Mouse (Mus musculus): ENCODE data around the gene Xrcc2. TPM values are rescaled to one million over a fixed set of nuclear protein-coding genes. Genes with fewer than 3 reads are reported as not detected.

Gene Xrcc2
- polyA plus RNA-seq, 1 experiment from 2014 or later: 6.1 TPM

DNA sequence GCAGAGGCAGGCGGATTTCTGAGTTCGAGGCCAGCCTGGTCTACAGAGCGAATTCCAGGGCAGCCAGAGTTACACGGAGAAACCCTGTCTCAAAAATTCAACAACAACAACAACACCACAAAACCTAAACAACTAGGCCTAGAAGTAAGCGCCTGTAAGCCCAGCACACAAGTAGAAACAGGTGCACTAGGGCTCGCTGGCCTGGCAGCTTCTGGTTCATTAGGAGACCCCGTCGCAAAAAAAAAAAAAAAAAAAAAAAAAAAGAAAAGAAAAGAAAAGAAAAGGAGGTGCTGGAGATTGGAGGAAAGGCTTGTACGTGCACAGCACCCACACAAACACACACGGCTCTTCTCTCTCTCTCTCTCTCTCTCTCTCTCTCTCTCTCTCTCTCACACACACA lies 40.1 kb downstream of the Xrcc2 start:
- no peak for ATAC-seq (ENCODE audit: low FRiP score, low read depth)
- Histone ChIP-seq H3K9me3 (no peaks in the 10 kb centered on the region), H3K9ac (no peak overlapping the region), H3K27me3 (no peaks in the 10 kb centered on the region), H3K4me1 (replicated peaks) (peaks cover 8% of the 10 kb centered on the region), H3K36me3 (no peaks in the 10 kb centered on the region), H3K4me3 (no peak overlapping the region), H3K27ac (replicated peaks) (no peak overlapping the region), H3K4me2 (no peak overlapping the region)
- WGBS: 77% methylated on average over 10 of the region's 10 CpGs

DNA sequence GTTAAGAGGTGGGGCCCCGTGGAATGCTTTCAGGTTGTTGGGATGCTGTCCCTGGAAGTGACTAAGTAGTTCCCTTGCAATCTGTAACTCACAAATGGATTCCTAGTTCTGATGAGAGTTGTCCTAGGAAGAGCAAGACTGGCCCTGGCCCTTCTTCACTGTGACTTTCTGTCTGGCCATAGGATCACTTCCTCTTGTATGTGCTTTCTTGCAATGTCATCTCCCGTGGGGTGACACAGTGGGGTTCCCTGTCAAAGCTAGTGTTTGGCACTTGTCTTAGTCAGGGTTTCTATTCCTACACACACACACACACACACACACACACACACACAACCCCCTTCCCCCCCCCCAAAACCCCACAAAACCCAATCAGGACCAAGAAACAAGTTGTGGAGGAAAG lies 42.5 kb downstream of the Xrcc2 start:
- Histone ChIP-seq H3K27ac (replicated peaks) (no peak overlapping the region), H3K36me3 (no peaks in the 10 kb centered on the region), H3K9me3 (no peaks in the 10 kb centered on the region), H3K4me2 (no peak overlapping the region), H3K9ac (no peak overlapping the region), H3K4me1 (replicated peaks) (peaks cover 8% of the 10 kb centered on the region), H3K27me3 (no peaks in the 10 kb centered on the region), H3K4me3 (no peak overlapping the region)
- WGBS: 86% methylated on average over 2 of the region's 2 CpGs
- no peak for ATAC-seq (ENCODE audit: low FRiP score, low read depth)

DNA sequence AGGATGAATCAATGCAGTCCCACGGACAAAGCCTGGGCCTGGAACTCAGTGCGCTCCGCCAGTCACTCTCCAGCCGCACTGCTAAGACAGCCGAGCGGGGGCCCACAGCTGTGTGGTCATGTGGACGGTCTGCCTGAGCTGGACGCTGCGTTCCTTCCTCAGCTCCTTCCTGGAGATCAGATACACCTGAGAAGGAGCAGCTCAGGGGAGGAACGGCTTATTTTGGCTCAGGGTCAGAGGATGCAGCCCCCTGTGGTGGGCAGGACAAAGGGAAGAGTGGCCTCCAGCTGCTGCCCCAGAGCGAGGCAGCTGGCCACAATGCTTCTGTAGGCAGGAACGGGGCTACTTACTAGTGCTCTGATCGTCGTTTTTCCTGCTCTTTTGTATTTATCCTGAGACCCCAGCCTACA lies 51.0 kb downstream of the Xrcc2 start:
- Histone ChIP-seq H3K4me3 (peak overlapping the region; percentile 9; the same call in 1 of the 2 replicates), H3K4me2 (peak overlapping the region; percentile 49), H3K27me3 (no peaks in the 10 kb centered on the region), H3K27ac (replicated peaks) (no peak overlapping the region), H3K9ac (peak overlapping the region; percentile 17; the same call in 1 of the 2 replicates), H3K4me1 (replicated peaks) (peaks cover 5% of the 10 kb centered on the region), H3K9me3 (no peaks in the 10 kb centered on the region), H3K36me3 (no peaks in the 10 kb centered on the region)
- ATAC-seq (ENCODE audit: low FRiP score, low read depth): no peak
- WGBS: 5% methylated on average over 14 of the region's 14 CpGs

DNA sequence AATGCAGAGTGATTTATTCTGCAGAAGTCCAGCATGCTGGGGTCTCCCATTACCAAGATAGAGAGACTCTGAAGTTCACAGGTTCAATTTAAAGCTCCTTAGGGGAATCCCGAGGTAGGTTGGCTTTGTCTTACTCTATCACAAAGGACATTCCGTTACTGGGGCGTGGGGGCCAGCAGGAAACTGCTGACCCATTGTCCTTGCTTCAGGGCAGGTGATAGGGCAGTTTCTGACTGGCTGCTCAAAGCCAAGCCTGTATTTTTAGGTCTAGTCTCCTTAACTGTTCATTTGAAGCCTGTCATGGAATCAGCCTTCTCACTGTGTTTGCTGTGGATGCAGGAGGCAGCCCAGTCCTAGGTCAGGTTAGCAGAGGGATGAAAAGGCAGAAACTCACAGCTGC lies 52.2 kb downstream of the Xrcc2 start:
- Histone ChIP-seq H3K4me3 (no peak overlapping the region), H3K27ac (replicated peaks) (no peak overlapping the region), H3K9ac (no peak overlapping the region), H3K27me3 (no peaks in the 10 kb centered on the region), H3K36me3 (no peaks in the 10 kb centered on the region), H3K4me2 (no peak overlapping the region), H3K4me1 (replicated peaks) (peaks cover 5% of the 10 kb centered on the region), H3K9me3 (no peaks in the 10 kb centered on the region)
- ATAC-seq (ENCODE audit: low FRiP score, low read depth): no peak
- WGBS: 36% methylated on average over 3 of the region's 3 CpGs

GRCm38 (mm10) chr5:25652435-25652834 lies 53.2 kb downstream of the Xrcc2 start:
- H3K27ac ChIP-seq (replicated peaks): no peak overlapping the region
- WGBS: 71% methylated on average over 7 of the region's 7 CpGs
- no peaks in the 10 kb centered on the region for H3K36me3 ChIP-seq
- H3K4me1 ChIP-seq (replicated peaks): peaks cover 5% of the 10 kb centered on the region
- no peak overlapping the region for H3K9ac ChIP-seq
- ATAC-seq (ENCODE audit: low FRiP score, low read depth): 0 out of 2 replicates have a peak, but pooled peaks have one; percentile 38
- no peak overlapping the region for H3K4me2 ChIP-seq
- H3K4me3 ChIP-seq: no peak overlapping the region
- no peaks in the 10 kb centered on the region for H3K9me3 ChIP-seq
- H3K27me3 ChIP-seq: no peaks in the 10 kb centered on the region

DNA sequence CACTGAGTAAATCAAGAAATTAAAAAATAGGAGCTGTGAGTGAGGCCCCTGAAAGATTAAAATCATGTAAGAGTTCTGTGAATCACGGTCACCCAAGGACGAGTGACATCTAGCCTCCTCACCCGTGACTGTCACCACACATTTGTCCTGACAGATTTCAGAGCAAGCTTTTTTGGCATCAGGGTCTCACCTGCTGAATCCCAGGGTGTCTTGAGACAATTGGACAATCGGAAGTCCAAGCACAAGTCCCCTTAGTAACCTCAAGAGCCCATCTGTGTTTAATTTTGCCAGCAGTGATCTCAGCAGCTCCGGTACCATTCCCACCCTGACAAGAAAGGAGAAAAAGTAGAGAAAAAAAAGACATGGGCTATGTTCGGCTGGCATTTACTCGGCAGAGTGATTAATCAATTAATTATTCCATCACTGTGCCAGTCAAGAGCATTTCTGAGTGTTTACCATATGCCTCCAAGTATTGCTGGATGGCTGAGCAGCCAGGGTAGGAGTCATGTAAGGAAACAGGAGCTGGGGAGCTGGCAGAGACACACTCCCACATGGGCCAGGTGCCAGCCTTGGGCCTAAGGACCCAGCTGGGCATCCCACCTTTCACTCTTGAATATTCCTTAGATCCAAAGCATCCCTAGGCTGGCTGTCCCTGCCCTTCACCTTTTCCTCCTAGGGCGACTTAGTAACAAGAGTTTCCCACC lies 59.8 kb downstream of the Xrcc2 start:
- H3K9me3 ChIP-seq: no peaks in the 10 kb centered on the region
- no peaks in the 10 kb centered on the region for H3K4me1 ChIP-seq (replicated peaks)
- H3K27me3 ChIP-seq: no peaks in the 10 kb centered on the region
- 79% methylated on average over 8 of the region's 8 CpGs for whole genome bisulfite sequencing
- no peaks in the 10 kb centered on the region for H3K36me3 ChIP-seq
- H3K4me2 ChIP-seq: no peak overlapping the region
- no peak overlapping the region for H3K4me3 ChIP-seq
- no peak overlapping the region for H3K9ac ChIP-seq
- no peak overlapping the region for H3K27ac ChIP-seq (replicated peaks)
- ATAC-seq (ENCODE audit: low FRiP score, low read depth): no peak

- Histone ChIP-seq H3K4me1 (replicated peaks) (no peaks in the 10 kb centered on the region), H3K9me3 (no peaks in the 10 kb centered on the region), H3K27ac (replicated peaks) (no peak overlapping the region), H3K27me3 (no peaks in the 10 kb centered on the region), H3K4me2 (no peak overlapping the region), H3K4me3 (no peak overlapping the region), H3K9ac (no peak overlapping the region), H3K36me3 (no peaks in the 10 kb centered on the region)
- WGBS: 98% methylated on average over 2 of the region's 2 CpGs
- no peak for ATAC-seq (ENCODE audit: low FRiP score, low read depth)
Measured at GRCm38 (mm10) chr5:25644509-25644908, 61.1 kb downstream of the Xrcc2 start.

DNA sequence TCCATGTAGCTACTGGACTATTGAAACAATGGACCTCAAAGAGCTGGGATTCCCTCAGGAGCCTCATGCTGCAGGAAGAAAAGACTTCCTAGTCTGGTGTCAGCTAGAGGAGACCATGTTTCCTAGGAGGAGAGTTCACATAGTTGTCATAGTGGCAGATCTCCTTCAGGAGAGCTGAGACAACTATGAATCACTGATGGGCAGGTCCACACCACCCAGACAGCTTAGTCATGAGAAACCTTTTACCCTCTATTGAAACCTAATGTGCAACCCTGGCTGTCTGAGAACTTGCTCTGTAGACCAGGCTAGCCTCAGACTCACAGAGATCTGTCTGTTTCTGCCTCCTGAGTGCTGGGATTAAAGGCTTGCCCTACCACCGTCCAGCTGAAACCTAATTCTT lies 62.9 kb downstream of the Xrcc2 start:
- Histone ChIP-seq H3K4me3 (no peak overlapping the region), H3K4me2 (no peak overlapping the region), H3K36me3 (no peaks in the 10 kb centered on the region), H3K9me3 (no peaks in the 10 kb centered on the region), H3K9ac (no peak overlapping the region), H3K27ac (replicated peaks) (no peak overlapping the region), H3K27me3 (no peaks in the 10 kb centered on the region), H3K4me1 (replicated peaks) (no peaks in the 10 kb centered on the region)
- WGBS: 91% methylated on average over 1 of the region's 1 CpGs
- no peak for ATAC-seq (ENCODE audit: low FRiP score, low read depth)

Other genes with a start within 250 kb of the Xrcc2 start
- 14.7 and 17.5 TPM in 2 replicates for gene Kmt2c, start 207.0 kb downstream of the Xrcc2 start, polyA plus RNA-seq (2015; fragmentation: Nextera tagmentation; extraction: Ambion mirVana)
- gene Cct8l1, start 189.8 kb downstream of the Xrcc2 start, polyA plus RNA-seq (2015; fragmentation: Nextera tagmentation; extraction: Ambion mirVana): 0.12 TPM in 1 of 2 replicates, not detected in the other
- gene Actr3b, start 54.2 kb upstream of the Xrcc2 start, polyA plus RNA-seq (2015; fragmentation: Nextera tagmentation; extraction: Ambion mirVana): 38.0 and 42.0 TPM in 2 replicates
- not detected in 2 replicates for gene Gm21663, start 236.6 kb upstream of the Xrcc2 start, polyA plus RNA-seq (2015; fragmentation: Nextera tagmentation; extraction: Ambion mirVana)
- 0.10 and 0.18 TPM in 2 replicates for gene Gm21671, start 248.6 kb upstream of the Xrcc2 start, polyA plus RNA-seq (2015; fragmentation: Nextera tagmentation; extraction: Ambion mirVana)

Data from hindbrain, embryonic 15.5 days (tissue).